Mouse (Mus musculus) ES-E14 (cell line): ENCODE data around the gene Wdr6. TPM values are rescaled to one million over a fixed set of nuclear protein-coding genes. Genes with fewer than 3 reads are reported as not detected.

Experiments
- DNase-seq: peaks from one replicate; pipeline ENCODE4 v3.0.0-alpha.2; 2013; ENCODE audit warnings: low read depth, low spot score
- H3K27ac ChIP-seq: 2 replicates; pipeline ENCODE4 v1.5.1; 2012; ENCODE audit warnings: low read depth, mild to moderate bottlenecking, low read length, moderate library complexity, mixed read lengths; ENCODE audit not compliant: poor library complexity, insufficient read depth, severe bottlenecking
- H3K36me3 ChIP-seq: 2 replicates; pipeline ENCODE4 v1.6.1; 2012; ENCODE audit warnings: mild to moderate bottlenecking, low read length, moderate library complexity, mixed read lengths; ENCODE audit not compliant: control insufficient read depth, poor library complexity, insufficient read depth, severe bottlenecking
- H3K4me1 ChIP-seq, 2 experiments: fragments of 150-350 bp in 1 of 2; sonication (generic) in 1 of 2; 2 replicates each; pipeline ENCODE4 v1.6.1; 2012; ENCODE audit warnings: low read length in 2 of 2, mild to moderate bottlenecking in 1 of 2, mixed read lengths in 1 of 2; ENCODE audit not compliant: control insufficient read depth in 2 of 2, insufficient read depth in 2 of 2, poor library complexity in 1 of 2
- H3K4me3 ChIP-seq, 2 experiments: fragments of 150-350 bp in 1 of 2; sonication (generic) in 1 of 2; 2 replicates each; pipeline ENCODE4 v1.5.1; 2012; ENCODE audit warnings: low read length in 2 of 2, low read depth in 1 of 2, mild to moderate bottlenecking in 1 of 2, mixed read lengths in 1 of 2; ENCODE audit not compliant: insufficient read depth in 1 of 2, poor library complexity in 1 of 2, severe bottlenecking in 1 of 2
- H3K9ac ChIP-seq: 2 replicates; pipeline ENCODE4 v1.6.1; 2012; ENCODE audit warnings: low read depth, mild to moderate bottlenecking, low read length, mixed read lengths; ENCODE audit not compliant: poor library complexity, insufficient read depth, severe bottlenecking
- H3K9me3 ChIP-seq: fragments of 150-350 bp; sonication (generic); 2 replicates; pipeline ENCODE4 v1.6.1; 2012; ENCODE audit warnings: low read depth, mild to moderate bottlenecking, low read length; ENCODE audit not compliant: control insufficient read depth, insufficient read depth
- CHD2 ChIP-seq: IDR thresholded peaks from 2 replicates; pipeline ENCODE4 v1.6.1; 2014; ENCODE audit warnings: mild to moderate bottlenecking, low read depth, low read length, inconsistent platforms
- HCFC1 ChIP-seq: IDR thresholded peaks from 2 replicates; pipeline ENCODE4 v1.6.1; 2012; ENCODE audit warnings: low read length, inconsistent platforms, borderline replicate concordance; ENCODE audit not compliant: insufficient read depth
- MAFK ChIP-seq: IDR thresholded peaks from 2 replicates; pipeline ENCODE4 v1.6.1; 2014; ENCODE audit warnings: mild to moderate bottlenecking, low read depth, low read length, inconsistent platforms; ENCODE audit not compliant: insufficient read depth
- ZC3H11A ChIP-seq: IDR thresholded peaks from 2 replicates; pipeline ENCODE4 v1.6.1; 2012; ENCODE audit warnings: low read depth, mild to moderate bottlenecking, inconsistent platforms, low read length, borderline replicate concordance
- ZNF384 ChIP-seq: IDR thresholded peaks from 2 replicates; pipeline ENCODE4 v1.6.1; 2012; ENCODE audit warnings: low read depth, low read length, inconsistent platforms
- in situ Hi-C, 2 experiments: fragments of 600-800 bp; cut with MboI; formaldehyde crosslinking; loops; one replicate each; pipeline ENCODE4 v1.15.1; 2025; ENCODE audit warnings: low sequenced_read_pairs in 2 of 2, inconsistent platforms in 1 of 2; ENCODE audit not compliant: unreplicated experiment in 2 of 2
- total RNA-seq: library from RNA; depleted of rRNA; stranded (reverse); fragments of 300-350 nt; gene quantifications from 2 replicates; pipeline ENCODE4 v1.2.3, GENCODE M21; 2012

Wdr6 gene
- total RNA-seq, 1 experiment, result 78.8 TPM

- TF ChIP-seq ZC3H11A (no peak), CHD2 (no peak), MAFK (no peak), ZNF384 (no peak), HCFC1 (no peak)
- in situ Hi-C loops, result no loop called here
- DNase-seq, result no peak
- peaks cover 38% of the 10 kb centered on the region for H3K36me3 ChIP-seq
- H3K27ac ChIP-seq, result no peak overlapping the region
- no peak overlapping the region for H3K9ac ChIP-seq
- H3K9me3 ChIP-seq, result no peaks in the 10 kb centered on the region
- H3K4me3 ChIP-seq, result no peak overlapping the region
- no peaks in the 10 kb centered on the region; a peak in 2 of 4 replicates for H3K4me1 ChIP-seq
These were observed 32.6 kb downstream of the Wdr6 start for GRCm38 (mm10) chr9:108545986-108546385.

DNA sequence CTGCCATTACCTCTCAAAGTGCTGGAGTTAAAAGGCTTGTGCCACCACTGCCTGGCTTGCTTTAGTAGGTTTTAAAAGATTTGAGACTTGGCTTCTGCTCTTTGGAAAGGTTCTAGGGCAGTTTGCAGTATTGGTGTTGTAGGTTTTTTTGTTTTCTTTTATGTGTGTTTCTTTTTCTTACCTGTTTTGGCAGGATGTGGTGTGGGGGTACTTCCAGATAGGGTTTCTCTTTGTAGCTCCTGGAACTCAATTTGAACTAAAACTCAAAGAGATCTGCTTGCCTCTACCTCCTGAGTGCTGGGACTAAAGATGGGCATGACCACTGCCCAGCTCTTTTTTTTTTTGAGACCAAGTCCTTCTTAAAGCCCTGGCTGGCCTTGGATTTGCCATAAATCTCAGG is 37.7 kb downstream of the Wdr6 start:
- TF ChIP-seq MAFK (no peak), CHD2 (no peak), ZC3H11A (no peak), HCFC1 (no peak), ZNF384 (no peak)
- H3K9ac ChIP-seq, result no peak overlapping the region
- no peak overlapping the region for H3K27ac ChIP-seq
- in situ Hi-C loops, result no loop called here
- H3K4me1 ChIP-seq, result no peaks in the 10 kb centered on the region
- H3K4me3 ChIP-seq, result no peak overlapping the region
- no peaks in the 10 kb centered on the region for H3K9me3 ChIP-seq
- no peak for DNase-seq
- peaks cover 51% of the 10 kb centered on the region for H3K36me3 ChIP-seq

DNA sequence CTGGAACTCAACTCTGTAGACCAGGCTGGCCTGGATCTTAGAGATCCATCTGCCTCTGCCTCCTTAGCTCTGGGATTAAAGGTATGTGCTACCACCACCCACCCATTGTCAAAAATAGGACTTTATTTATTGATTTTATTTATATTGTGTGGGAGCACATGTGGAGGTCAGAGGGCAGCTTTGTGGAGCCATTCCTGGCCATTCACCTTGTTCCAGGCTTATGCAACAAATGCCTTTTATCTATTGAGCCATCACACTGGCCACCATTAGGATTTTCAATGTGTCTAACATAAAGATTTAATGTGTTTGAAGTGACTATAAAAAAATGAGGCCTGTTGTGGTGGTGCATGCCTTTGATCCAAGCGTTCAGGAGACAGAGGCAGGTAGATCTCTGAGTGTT is 47.0 kb downstream of the Wdr6 start:
- no peak for TF ChIP-seq MAFK
- no peak for TF ChIP-seq ZNF384
- no peak for TF ChIP-seq ZC3H11A
- TF ChIP-seq CHD2, result no peak
- no peak for TF ChIP-seq HCFC1

DNA sequence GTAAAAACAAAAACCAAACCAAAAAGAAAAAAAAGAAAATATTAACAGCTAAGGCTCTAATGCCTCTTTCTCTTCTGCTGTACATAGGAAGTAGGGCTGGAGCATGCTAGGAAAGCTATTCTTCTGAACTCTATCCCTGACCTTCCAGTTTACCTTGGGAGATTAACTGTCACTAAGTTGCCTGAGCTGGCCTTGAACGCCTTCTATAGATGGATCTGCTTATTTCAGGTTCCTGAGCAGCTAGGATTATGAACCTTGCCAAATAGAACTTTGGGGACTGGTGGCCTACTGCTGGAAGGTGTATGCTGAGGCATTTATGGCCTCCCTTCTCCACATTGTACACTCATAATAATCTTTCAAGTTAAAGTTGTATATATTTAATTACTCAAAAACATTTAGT is 47.6 kb downstream of the Wdr6 start:
- Histone ChIP-seq H3K27ac (no peak overlapping the region), H3K4me3 (no peak overlapping the region), H3K9me3 (no peaks in the 10 kb centered on the region), H3K36me3 (peaks cover 36% of the 10 kb centered on the region), H3K4me1 (no peaks in the 10 kb centered on the region), H3K9ac (no peak overlapping the region)
- DNase-seq, result no peak
- TF ChIP-seq CHD2, result no peak
- no peak for TF ChIP-seq ZC3H11A
- no peak for TF ChIP-seq MAFK
- no peak for TF ChIP-seq ZNF384
- no peak for TF ChIP-seq HCFC1
- in situ Hi-C loops, result no loop called here

More for the DNA sequence above, 47.0 kb downstream of the Wdr6 start:
- Histone ChIP-seq H3K4me1 (no peaks in the 10 kb centered on the region), H3K9ac (no peak overlapping the region), H3K36me3 (peaks cover 38% of the 10 kb centered on the region), H3K9me3 (no peaks in the 10 kb centered on the region), H3K27ac (no peak overlapping the region), H3K4me3 (no peak overlapping the region)
- DNase-seq, result no peak
- in situ Hi-C loops, result no loop called here

DNA sequence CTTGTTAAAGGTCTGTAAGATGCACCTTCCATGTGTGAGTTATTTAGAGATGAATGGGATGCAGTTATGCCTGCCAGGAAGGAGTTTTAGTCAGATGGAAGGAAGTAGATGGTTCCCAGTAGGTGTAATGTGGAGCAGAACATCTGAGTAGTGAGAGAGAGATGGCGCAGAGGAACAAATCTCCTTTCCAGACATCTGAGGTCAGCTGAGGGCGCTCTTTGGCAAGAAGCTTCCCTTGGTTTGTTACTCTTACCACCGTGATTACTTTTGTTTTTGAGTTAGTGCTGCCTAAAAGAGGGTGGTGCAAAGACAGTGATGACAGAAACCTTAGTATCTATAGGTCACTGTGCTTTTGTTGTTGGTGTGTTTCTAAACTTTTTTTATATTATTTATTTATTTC is 53.1 kb downstream of the Wdr6 start:
- H3K36me3 ChIP-seq, result peaks cover 5% of the 10 kb centered on the region
- H3K4me1 ChIP-seq, result no peaks in the 10 kb centered on the region; a peak in 1 of 4 replicates
- in situ Hi-C loops, result no loop called here
- no peak overlapping the region for H3K27ac ChIP-seq
- H3K9ac ChIP-seq, result no peak overlapping the region; the same call in 1 of the 2 replicates
- TF ChIP-seq ZC3H11A (no peak), ZNF384 (no peak), CHD2 (no peak), HCFC1 (no peak), MAFK (no peak)
- no peak for DNase-seq
- H3K9me3 ChIP-seq, result no peaks in the 10 kb centered on the region
- no peak overlapping the region for H3K4me3 ChIP-seq
